Mouse (Mus musculus) ovary, postnatal 14 days (tissue): ENCODE data around the gene Myl4.

Experiments
- DNase-seq: peaks from one replicate; pipeline ENCODE4 v3.0.0; 2022; ENCODE audit warnings: low spot score

The Myl4 gene

GRCm38 (mm10) chr11:104604192-104604591, 53.7 kb downstream of the Myl4 start:
- DNase-seq, result no peak

- peak; percentile 60 for DNase-seq
Measured at GRCm38 (mm10) chr11:104607491-104608245, 57.2 kb downstream of the Myl4 start, which contains the start of gene Itgb3. TSS of gene Itgb3 (plus strand) at chr11:104608000.

GRCm38 (mm10) chr11:104608249-104608920, 57.9 kb downstream of the Myl4 start:
- DNase-seq, result no peak

- DNase-seq, result no peak
Measured at GRCm38 (mm10) chr11:104609033-104609684, 58.7 kb downstream of the Myl4 start.

GRCm38 (mm10) chr11:104609733-104610132, 59.3 kb downstream of the Myl4 start:
- no peak for DNase-seq

- DNase-seq, result no peak
Measured at GRCm38 (mm10) chr11:104611579-104612151, 61.2 kb downstream of the Myl4 start.

- DNase-seq, result no peak
Measured at GRCm38 (mm10) chr11:104613551-104613950, 63.1 kb downstream of the Myl4 start.

GRCm38 (mm10) chr11:104614130-104614529, 63.7 kb downstream of the Myl4 start:
- DNase-seq, result no peak

GRCm38 (mm10) chr11:104616182-104616581, 65.7 kb downstream of the Myl4 start:
- no peak for DNase-seq

GRCm38 (mm10) chr11:104618638-104619076, 68.2 kb downstream of the Myl4 start:
- DNase-seq, result no peak

- DNase-seq, result no peak
Measured at GRCm38 (mm10) chr11:104619084-104620022, 68.9 kb downstream of the Myl4 start.

GRCm38 (mm10) chr11:104622040-104622962, 71.8 kb downstream of the Myl4 start:
- no peak for DNase-seq

- peak; percentile 42 for DNase-seq
Measured at GRCm38 (mm10) chr11:104624791-104625391, 74.4 kb downstream of the Myl4 start.

GRCm38 (mm10) chr11:104625453-104626402, 75.3 kb downstream of the Myl4 start:
- peak; percentile 52 for DNase-seq

GRCm38 (mm10) chr11:104626635-104627034, 76.2 kb downstream of the Myl4 start:
- no peak for DNase-seq

- DNase-seq, result no peak
Measured at GRCm38 (mm10) chr11:104627616-104628301, 77.3 kb downstream of the Myl4 start.

- DNase-seq, result no peak
Measured at GRCm38 (mm10) chr11:104628566-104628965, 78.1 kb downstream of the Myl4 start.
